Mouse (Mus musculus): Measurements from ENCODE around the gene Arl3. TPM values are rescaled to one million over a fixed set of nuclear protein-coding genes. Genes with fewer than 3 reads are reported as not detected.
A peak's percentile ranks its signal among the peaks of the same experiment; 100 is the strongest.

Arl3 gene
- polyA plus RNA-seq, 1 experiment from 2014 or later = 115 TPM

GRCm38 (mm10) chr19:46553541-46553955 lies 19.4 kb downstream of the Arl3 start:
- Histone ChIP-seq H3K4me2 (no peak overlapping the region), H3K27me3 (no peaks in the 10 kb centered on the region), H3K36me3 (peaks cover 33% of the 10 kb centered on the region; the same call in 1 of the 2 replicates), H3K27ac (no peak overlapping the region), H3K9ac (no peak overlapping the region), H3K9me3 (no peaks in the 10 kb centered on the region), H3K4me1 (peaks cover 8% of the 10 kb centered on the region), H3K4me3 (no peak overlapping the region)
- ATAC-seq (ENCODE audit: borderline replicate concordance, extremely low read depth, low FRiP score, low TSS enrichment) = no peak
- 37% methylated on average over 11 of the region's 11 CpGs for WGBS

GRCm38 (mm10) chr19:46552496-46552895 lies 20.5 kb downstream of the Arl3 start:
- no peaks in the 10 kb centered on the region for H3K27me3 ChIP-seq

GRCm38 (mm10) chr19:46550385-46550784 lies 22.6 kb downstream of the Arl3 start:
- peaks cover 25% of the 10 kb centered on the region; the same call in 1 of the 2 replicates for H3K36me3 ChIP-seq
- no peak overlapping the region for H3K9ac ChIP-seq
- no peaks in the 10 kb centered on the region for H3K27me3 ChIP-seq
- no peak overlapping the region for H3K27ac ChIP-seq
- no peaks in the 10 kb centered on the region for H3K9me3 ChIP-seq
- peaks cover 12% of the 10 kb centered on the region for H3K4me1 ChIP-seq
- 91% methylated on average over 4 of the region's 4 CpGs for WGBS
- no peak for ATAC-seq (ENCODE audit: borderline replicate concordance, extremely low read depth, low FRiP score, low TSS enrichment)
- no peak overlapping the region for H3K4me3 ChIP-seq
- H3K4me2 ChIP-seq = no peak overlapping the region

More at GRCm38 (mm10) chr19:46552496-46552895, 20.5 kb downstream of the Arl3 start:
- no peak overlapping the region for H3K9ac ChIP-seq
- H3K4me3 ChIP-seq = no peak overlapping the region
- H3K4me1 ChIP-seq = peaks cover 11% of the 10 kb centered on the region
- peaks cover 33% of the 10 kb centered on the region; the same call in 1 of the 2 replicates for H3K36me3 ChIP-seq
- H3K4me2 ChIP-seq = no peak overlapping the region
- no peak overlapping the region for H3K27ac ChIP-seq
- H3K9me3 ChIP-seq = no peaks in the 10 kb centered on the region
- 79% methylated on average over 3 of the region's 4 CpGs for WGBS
- ATAC-seq (ENCODE audit: borderline replicate concordance, extremely low read depth, low FRiP score, low TSS enrichment) = no peak

GRCm38 (mm10) chr19:46548110-46548509 lies 24.9 kb downstream of the Arl3 start:
- H3K27ac ChIP-seq = no peak overlapping the region
- WGBS = 66% methylated on average over 10 of the region's 10 CpGs
- H3K36me3 ChIP-seq = peaks cover 25% of the 10 kb centered on the region; the same call in 1 of the 2 replicates

GRCm38 (mm10) chr19:46547565-46547964 lies 25.4 kb downstream of the Arl3 start:
- no peaks in the 10 kb centered on the region for H3K27me3 ChIP-seq
- H3K9me3 ChIP-seq = no peaks in the 10 kb centered on the region
- no peak overlapping the region for H3K9ac ChIP-seq
- no peak overlapping the region for H3K4me3 ChIP-seq
- 57% methylated on average over 6 of the region's 6 CpGs for WGBS
- ATAC-seq (ENCODE audit: borderline replicate concordance, extremely low read depth, low FRiP score, low TSS enrichment) = no peak
- H3K27ac ChIP-seq = peak overlapping the region; percentile 7; the same call in 1 of the 2 replicates
- H3K36me3 ChIP-seq = peaks cover 25% of the 10 kb centered on the region; the same call in 1 of the 2 replicates
- H3K4me1 ChIP-seq = 0 out of 2 replicates have a peak, but pooled peaks cover 4% of the 10 kb centered on the region
- no peak overlapping the region for H3K4me2 ChIP-seq

More at GRCm38 (mm10) chr19:46548110-46548509, 24.9 kb downstream of the Arl3 start:
- Histone ChIP-seq H3K9me3 (no peaks in the 10 kb centered on the region), H3K4me2 (no peak overlapping the region), H3K4me1 (0 out of 2 replicates have a peak, but pooled peaks cover 4% of the 10 kb centered on the region), H3K9ac (no peak overlapping the region), H3K27me3 (no peaks in the 10 kb centered on the region), H3K4me3 (no peak overlapping the region)
- ATAC-seq (ENCODE audit: borderline replicate concordance, extremely low read depth, low FRiP score, low TSS enrichment) = no peak

GRCm38 (mm10) chr19:46542750-46543149 lies 30.2 kb downstream of the Arl3 start:
- no peak for ATAC-seq (ENCODE audit: borderline replicate concordance, extremely low read depth, low FRiP score, low TSS enrichment)
- Histone ChIP-seq H3K4me2 (no peak overlapping the region), H3K4me3 (no peak overlapping the region), H3K27ac (no peak overlapping the region), H3K27me3 (no peaks in the 10 kb centered on the region), H3K4me1 (0 out of 2 replicates have a peak, but pooled peaks cover 4% of the 10 kb centered on the region), H3K9me3 (no peaks in the 10 kb centered on the region), H3K9ac (no peak overlapping the region), H3K36me3 (0 out of 2 replicates have a peak, but pooled peaks cover 6% of the 10 kb centered on the region)
- 64% methylated on average over 8 of the region's 8 CpGs for WGBS

- ATAC-seq (ENCODE audit: borderline replicate concordance, extremely low read depth, low FRiP score, low TSS enrichment) = no peak
- H3K9ac ChIP-seq = no peak overlapping the region
Measured at GRCm38 (mm10) chr19:46538213-46538612, 34.8 kb downstream of the Arl3 start.

GRCm38 (mm10) chr19:46537357-46537756 lies 35.6 kb downstream of the Arl3 start:
- H3K4me1 ChIP-seq = peaks cover 15% of the 10 kb centered on the region
- no peaks in the 10 kb centered on the region for H3K27me3 ChIP-seq
- no peak overlapping the region for H3K27ac ChIP-seq
- WGBS = 85% methylated on average over 9 of the region's 9 CpGs
- H3K9me3 ChIP-seq = no peaks in the 10 kb centered on the region
- H3K4me2 ChIP-seq = no peak overlapping the region
- H3K9ac ChIP-seq = no peak overlapping the region
- H3K36me3 ChIP-seq = 0 out of 2 replicates have a peak, but pooled peaks cover 9% of the 10 kb centered on the region
- no peak for ATAC-seq (ENCODE audit: borderline replicate concordance, extremely low read depth, low FRiP score, low TSS enrichment)
- H3K4me3 ChIP-seq = no peak overlapping the region

More at GRCm38 (mm10) chr19:46538213-46538612, 34.8 kb downstream of the Arl3 start:
- Histone ChIP-seq H3K9me3 (no peaks in the 10 kb centered on the region), H3K27me3 (no peaks in the 10 kb centered on the region), H3K36me3 (0 out of 2 replicates have a peak, but pooled peaks cover 9% of the 10 kb centered on the region), H3K27ac (no peak overlapping the region), H3K4me2 (no peak overlapping the region), H3K4me3 (no peak overlapping the region), H3K4me1 (peaks cover 7% of the 10 kb centered on the region)
- WGBS = 77% methylated on average over 6 of the region's 6 CpGs

- Histone ChIP-seq H3K9me3 (no peaks in the 10 kb centered on the region), H3K27ac (peak overlapping the region; percentile 20; the same call in 1 of the 2 replicates), H3K9ac (no peak overlapping the region), H3K36me3 (0 out of 2 replicates have a peak, but pooled peaks cover 3% of the 10 kb centered on the region), H3K27me3 (no peaks in the 10 kb centered on the region), H3K4me1 (peaks cover 43% of the 10 kb centered on the region), H3K4me3 (no peak overlapping the region), H3K4me2 (no peak overlapping the region)
- WGBS = 40% methylated on average over 6 of the region's 6 CpGs
- ATAC-seq (ENCODE audit: borderline replicate concordance, extremely low read depth, low FRiP score, low TSS enrichment) = no peak
Measured at GRCm38 (mm10) chr19:46534542-46535098, 38.4 kb downstream of the Arl3 start.

- no peak overlapping the region for H3K9ac ChIP-seq
- H3K4me2 ChIP-seq = no peak overlapping the region
- H3K9me3 ChIP-seq = no peaks in the 10 kb centered on the region
- peak overlapping the region; percentile 82 for H3K27ac ChIP-seq
- H3K4me1 ChIP-seq = peaks cover 54% of the 10 kb centered on the region
- WGBS = 66% methylated on average over 5 of the region's 5 CpGs
- H3K27me3 ChIP-seq = no peaks in the 10 kb centered on the region
- ATAC-seq (ENCODE audit: borderline replicate concordance, extremely low read depth, low FRiP score, low TSS enrichment) = no peak
- 0 out of 2 replicates have a peak, but pooled peaks cover 3% of the 10 kb centered on the region for H3K36me3 ChIP-seq
- no peak overlapping the region for H3K4me3 ChIP-seq
Measured at GRCm38 (mm10) chr19:46533525-46533924, 39.5 kb downstream of the Arl3 start.

- no peaks in the 10 kb centered on the region for H3K27me3 ChIP-seq
- H3K27ac ChIP-seq = peak overlapping the region; percentile 82
- H3K4me2 ChIP-seq = no peak overlapping the region
- WGBS = 47% methylated on average over 4 of the region's 4 CpGs
- no peak overlapping the region; the same call in 1 of the 2 replicates for H3K9ac ChIP-seq
- H3K4me3 ChIP-seq = no peak overlapping the region
- peaks cover 58% of the 10 kb centered on the region for H3K4me1 ChIP-seq
- no peaks in the 10 kb centered on the region for H3K9me3 ChIP-seq
- H3K36me3 ChIP-seq = 0 out of 2 replicates have a peak, but pooled peaks cover 3% of the 10 kb centered on the region
- ATAC-seq (ENCODE audit: borderline replicate concordance, extremely low read depth, low FRiP score, low TSS enrichment) = no peak
Measured at GRCm38 (mm10) chr19:46533066-46533465, 39.9 kb downstream of the Arl3 start.

GRCm38 (mm10) chr19:46532031-46532688 lies 40.8 kb downstream of the Arl3 start:
- 0 out of 2 replicates have a peak, but pooled peaks cover 3% of the 10 kb centered on the region for H3K36me3 ChIP-seq
- peaks cover 65% of the 10 kb centered on the region for H3K4me1 ChIP-seq
- no peak overlapping the region for H3K4me2 ChIP-seq
- H3K9me3 ChIP-seq = no peaks in the 10 kb centered on the region
- H3K27ac ChIP-seq = peak overlapping the region; percentile 82
- WGBS = 15% methylated on average over 10 of the region's 10 CpGs
- no peak overlapping the region for H3K9ac ChIP-seq
- no peaks in the 10 kb centered on the region for H3K27me3 ChIP-seq
- H3K4me3 ChIP-seq = no peak overlapping the region
- ATAC-seq (ENCODE audit: borderline replicate concordance, extremely low read depth, low FRiP score, low TSS enrichment) = 0 out of 2 replicates have a peak, but pooled peaks have one; percentile 8

Measured in lung, embryonic 15.5 days (tissue).